Mouse (Mus musculus): Measurements from ENCODE around the gene Tomm40l.

GRCm38 (mm10) chr1:171213801-171214496 is 8.4 kb downstream of the Tomm40l start, which contains the start of gene Nr1i3:
- no peak for TF ChIP-seq CTCF (IDR thresholded peaks at IDR 0.05; ENCODE audit: insufficient read depth, low read depth, low read length)
- no peak for TF ChIP-seq POLR2A (IDR thresholded peaks at IDR 0.05; ENCODE audit: insufficient read depth, low read depth, low read length)
